Mouse (Mus musculus) left cerebral cortex, postnatal 4 days (tissue): ENCODE results near the gene Il11ra1. TPM values are rescaled to one million over a fixed set of nuclear protein-coding genes. Genes with fewer than 3 reads are reported as not detected.
"Not testable (repeated sequence)": the region's sequence is repeated elsewhere in the genome, so short reads cannot be mapped to it uniquely, and the experiment has no call there.

Experiments
- DNase-seq: peaks from one replicate; pipeline ENCODE4 v3.0.0-alpha.2; 2022
- intact Hi-C: fragments of 180-260 bp; cut with DNase I; formaldehyde crosslinking; loops from one replicate; pipeline ENCODE4 v1.15.1; 2025
- total RNA-seq, 2 experiments: library from RNA; stranded (reverse); gene quantifications; 2 replicates each; pipeline ENCODE4 v1.2.3; 2021

Il11ra1 gene
- total RNA-seq, 2 experiments from 2014 or later: 17.8 to 20.7 TPM

DNA sequence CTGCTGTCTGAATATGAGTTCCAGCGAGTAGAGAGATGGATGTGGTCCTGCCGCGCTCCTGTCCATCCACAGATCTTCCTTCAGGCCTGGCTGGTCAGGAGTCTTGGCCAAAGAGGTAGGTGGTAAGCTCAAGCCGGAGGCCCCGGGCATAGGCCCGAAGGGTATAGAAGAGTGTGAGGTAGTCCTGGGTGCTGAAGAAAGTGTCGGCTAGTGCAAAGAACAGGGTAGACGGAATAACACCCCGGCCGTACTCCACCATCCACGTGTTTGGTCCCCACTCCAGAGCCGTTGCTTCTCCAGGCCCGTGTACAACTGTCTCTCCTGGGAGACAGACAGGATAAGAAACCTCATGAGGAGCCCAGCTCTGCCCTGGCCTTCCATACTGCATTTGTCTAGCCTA lies 39.5 kb downstream of the Il11ra1 start:
- intact Hi-C loops: loop anchor here (2.0 kb wide), 1 partner anchor 24 kb away; no protein-coding TSS in a partner anchor
- no peak for DNase-seq

- peak; percentile 59 for DNase-seq
These were observed 40.8 kb downstream of the Il11ra1 start for GRCm38 (mm10) chr4:41740380-41741157.

DNA sequence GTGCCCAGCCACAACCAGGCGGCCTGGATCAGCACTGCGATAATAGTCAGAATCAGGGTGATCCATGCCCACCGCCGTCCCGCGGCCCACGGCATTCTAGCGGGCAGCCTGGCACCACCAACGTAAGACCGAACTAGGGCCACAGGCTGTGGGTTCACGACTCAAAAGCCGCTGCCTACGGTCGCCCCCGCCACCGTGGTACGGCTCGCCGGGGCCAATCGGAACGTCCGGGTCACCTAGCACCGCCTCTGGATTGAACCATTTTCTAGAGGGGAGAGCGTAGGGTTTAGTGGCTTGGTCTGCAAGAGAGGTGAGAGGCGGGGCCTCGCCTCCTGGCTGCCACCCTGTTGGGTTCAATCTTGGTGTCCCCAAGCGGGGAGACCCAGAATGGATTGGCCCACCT lies 41.4 kb downstream of the Il11ra1 start:
- peak; percentile 93 for DNase-seq
- intact Hi-C loops: no loop called here

More at GRCm38 (mm10) chr4:41740380-41741157, 40.8 kb downstream of the Il11ra1 start:
- intact Hi-C loops: no loop called here

DNA sequence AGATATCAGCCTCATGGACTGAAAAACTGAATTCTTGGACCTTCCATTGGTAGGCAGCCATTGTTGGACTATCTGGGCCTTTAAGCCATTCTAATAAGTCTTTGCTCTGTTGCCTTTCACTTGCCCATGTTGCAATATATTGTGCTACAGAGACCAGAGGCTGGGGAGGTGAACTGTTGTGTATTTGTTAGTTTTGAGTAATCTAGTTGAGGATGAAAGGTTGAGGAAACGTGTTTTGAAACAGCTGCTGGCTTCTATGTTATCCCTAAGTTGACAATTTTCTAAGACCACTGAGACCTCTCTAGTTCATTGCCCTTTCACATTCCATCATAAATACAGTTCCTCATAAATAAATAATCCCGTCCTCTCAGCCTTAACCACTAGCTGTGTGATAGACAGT lies 44.3 kb downstream of the Il11ra1 start:
- intact Hi-C loops: no loop called here
- no peak for DNase-seq

DNA sequence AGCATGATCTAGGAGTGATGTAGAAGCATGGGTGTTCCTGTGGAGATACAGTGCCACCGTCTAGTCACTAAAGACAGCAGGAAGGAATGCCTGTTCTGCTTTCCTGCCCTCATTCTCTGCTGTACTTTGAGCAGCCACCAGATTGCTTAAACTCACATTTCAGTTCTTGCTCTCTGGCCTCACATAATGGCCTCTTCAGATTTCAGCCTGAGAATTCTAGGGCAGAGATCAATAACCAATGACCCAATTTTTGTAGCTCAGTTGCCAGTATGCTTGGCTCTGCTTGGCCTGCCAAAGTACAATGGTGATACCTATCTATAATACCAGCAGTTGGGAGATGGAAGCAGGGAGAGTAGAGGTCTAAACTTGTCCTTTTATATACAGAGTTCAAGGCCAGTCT lies 45.2 kb downstream of the Il11ra1 start:
- intact Hi-C loops: no loop called here
- no peak for DNase-seq

GRCm38 (mm10) chr4:41754797-41755337 lies 55.1 kb downstream of the Il11ra1 start, which contains the start of gene Galt:
Gene Galt, plus strand, starts transcription at chr4:41755228.
- intact Hi-C loops: no loop called here
- peak; percentile 49 for DNase-seq

DNA sequence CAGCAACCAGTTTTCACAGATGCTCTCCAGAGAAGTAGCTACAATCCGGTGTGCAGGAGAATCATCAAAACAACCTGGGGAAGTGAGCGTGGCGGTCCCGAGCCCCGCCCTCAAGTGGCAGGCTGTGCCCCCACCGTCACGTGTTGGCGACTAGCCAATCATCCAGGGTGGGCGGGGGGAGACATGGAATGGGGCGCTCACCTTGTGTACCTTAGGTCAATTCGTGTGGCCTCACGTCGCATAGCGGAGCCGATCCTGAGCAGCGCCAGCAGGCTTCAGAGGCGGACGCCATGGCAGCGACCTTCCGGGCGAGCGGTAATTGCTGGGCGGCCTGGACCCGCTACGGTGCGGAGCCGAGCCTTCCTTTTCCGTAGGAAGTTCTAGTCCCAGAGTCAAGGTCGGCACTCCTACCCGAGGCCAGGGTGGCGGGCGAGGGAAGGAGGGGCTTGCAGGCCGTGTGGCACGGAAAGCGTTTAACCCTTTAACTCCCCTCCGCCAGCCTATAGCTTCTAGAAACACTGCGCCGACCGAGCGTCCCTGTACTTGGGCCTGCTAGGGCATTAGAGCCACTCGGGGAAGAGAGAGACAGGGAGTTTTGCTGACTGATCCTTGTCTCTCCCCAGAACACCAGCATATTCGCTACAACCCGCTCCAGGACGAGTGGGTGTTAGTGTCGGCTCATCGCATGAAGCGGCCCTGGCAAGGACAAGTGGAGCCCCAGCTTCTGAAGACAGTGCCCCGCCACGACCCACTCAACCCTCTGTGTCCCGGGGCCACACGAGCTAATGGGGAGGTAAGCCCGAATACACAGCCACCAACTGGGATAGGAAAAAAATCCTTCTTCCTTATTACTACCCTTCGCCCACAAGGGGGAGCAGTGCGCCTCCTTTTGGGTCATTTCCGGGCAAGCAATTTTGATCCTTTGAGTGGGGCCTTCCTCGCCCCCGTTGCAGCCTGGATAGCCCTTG lies 55.8 kb downstream of the Il11ra1 start, which contains the start of gene Sigmar1:
TSS of gene Sigmar1 (minus strand) at position 820 of the 968 bp plus-strand sequence.
- intact Hi-C loops: no loop called here
- peak; percentile 87 for DNase-seq

DNA sequence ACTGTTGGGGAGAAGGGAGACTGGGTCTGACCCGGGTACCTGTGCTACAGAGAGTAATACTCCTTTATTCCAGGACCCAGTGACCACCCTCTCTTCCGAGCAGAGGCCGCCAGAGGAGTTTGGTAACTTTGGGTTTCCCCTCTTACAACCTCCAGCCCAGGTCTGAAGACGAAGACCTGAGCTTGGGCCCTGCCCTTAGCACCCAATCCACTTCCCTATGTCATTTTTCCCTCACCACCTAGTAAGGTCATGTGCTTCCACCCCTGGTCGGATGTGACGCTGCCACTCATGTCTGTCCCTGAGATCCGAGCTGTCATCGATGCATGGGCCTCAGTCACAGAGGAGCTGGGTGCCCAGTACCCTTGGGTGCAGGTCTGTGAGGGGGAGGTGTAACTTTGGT lies 56.7 kb downstream of the Il11ra1 start:
- no peak for DNase-seq
- intact Hi-C loops: no loop called here

GRCm38 (mm10) chr4:41757321-41757720 lies 57.5 kb downstream of the Il11ra1 start:
- no peak for DNase-seq
- intact Hi-C loops: no loop called here

DNA sequence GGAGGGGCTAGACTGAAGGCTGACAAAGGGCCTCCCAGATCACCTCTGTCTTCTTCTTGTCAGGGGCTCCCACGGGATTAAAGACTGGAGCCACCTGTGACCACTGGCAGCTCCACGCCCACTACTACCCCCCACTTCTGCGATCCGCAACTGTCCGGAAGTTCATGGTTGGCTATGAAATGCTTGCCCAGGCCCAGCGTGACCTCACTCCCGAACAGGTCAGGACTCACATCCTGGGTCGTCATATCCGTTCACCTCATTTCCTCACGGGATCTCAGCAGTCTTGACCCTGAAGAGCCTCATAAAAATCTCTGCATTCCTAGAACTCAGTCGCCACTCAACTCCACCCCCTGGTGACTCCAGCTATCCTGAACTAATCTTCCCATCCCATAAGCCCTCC lies 58.2 kb downstream of the Il11ra1 start:
- no peak for DNase-seq
- intact Hi-C loops: no loop called here

GRCm38 (mm10) chr4:41758701-41759100 lies 58.9 kb downstream of the Il11ra1 start:
- intact Hi-C loops: no loop called here
- no peak for DNase-seq

GRCm38 (mm10) chr4:41759206-41759605 lies 59.4 kb downstream of the Il11ra1 start:
- intact Hi-C loops: no loop called here
- DNase-seq: peak; percentile 55

- DNase-seq: no peak
- intact Hi-C loops: no loop called here
These were observed 60.0 kb downstream of the Il11ra1 start for GRCm38 (mm10) chr4:41759656-41760287.

DNA sequence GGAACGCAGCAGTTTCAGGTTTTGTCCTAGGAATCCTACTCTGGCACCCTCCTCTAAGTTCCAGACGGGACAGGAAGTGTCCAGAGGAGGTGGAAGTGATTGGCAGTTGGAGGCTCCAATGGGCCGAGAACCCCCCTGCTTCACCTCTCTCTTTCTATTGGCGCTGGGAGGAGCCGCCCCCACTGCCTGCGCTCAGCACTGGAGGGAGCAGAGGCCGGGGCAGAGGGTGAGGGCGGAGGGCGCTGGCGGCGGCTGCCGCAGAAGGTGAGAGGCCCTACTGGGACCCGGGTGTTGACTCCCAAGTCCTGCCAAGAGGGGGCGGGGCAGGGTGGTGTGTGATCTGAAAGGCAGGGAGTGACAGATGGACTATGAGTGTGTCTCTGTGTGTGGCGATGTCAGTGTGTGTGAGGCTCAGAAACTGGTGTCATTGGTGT lies 60.5 kb downstream of the Il11ra1 start:
- intact Hi-C loops: no loop called here
- DNase-seq: peak; percentile 96

GRCm38 (mm10) chr4:41760911-41761310 lies 61.1 kb downstream of the Il11ra1 start:
- intact Hi-C loops: no loop called here
- no peak for DNase-seq

DNA sequence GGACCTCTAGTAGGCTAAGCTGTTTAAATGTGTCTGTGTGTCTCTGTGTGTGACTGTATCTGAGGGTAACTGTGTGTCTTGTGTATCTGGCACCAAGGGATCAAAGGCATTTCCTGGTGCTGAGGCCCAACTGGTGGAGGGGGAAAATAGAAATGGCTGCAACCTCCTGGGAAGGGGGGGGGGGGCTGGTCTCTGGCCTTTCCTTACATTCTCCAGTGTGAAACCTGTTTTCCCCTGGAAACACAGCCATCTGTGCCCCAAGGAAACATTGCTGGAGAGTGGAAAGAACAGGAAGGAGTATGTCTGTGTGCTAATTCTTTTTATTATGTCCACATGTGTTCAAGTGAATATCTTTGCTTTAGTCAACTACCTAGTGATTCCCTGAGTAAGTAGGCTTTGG lies 61.9 kb downstream of the Il11ra1 start:
- intact Hi-C loops: no loop called here
- DNase-seq: no peak

GRCm38 (mm10) chr4:41762099-41762687 lies 62.4 kb downstream of the Il11ra1 start:
- peak; percentile 51 for DNase-seq
- intact Hi-C loops: no loop called here

- DNase-seq: peak; percentile 87
These were observed 62.9 kb downstream of the Il11ra1 start for GRCm38 (mm10) chr4:41762688-41763114.

GRCm38 (mm10) chr4:41763176-41763575 lies 63.4 kb downstream of the Il11ra1 start:
- intact Hi-C loops, DNase-seq: not testable (repeated sequence)

More at GRCm38 (mm10) chr4:41762688-41763114, 62.9 kb downstream of the Il11ra1 start:
- intact Hi-C loops: not testable (repeated sequence)

- DNase-seq, intact Hi-C loops: not testable (repeated sequence)
These were observed 67.5 kb downstream of the Il11ra1 start for GRCm38 (mm10) chr4:41767301-41767700.
